Mouse (Mus musculus) embryonic facial prominence, embryonic 13.5 days (tissue): ENCODE results near the gene Mrgprf. TPM values are rescaled to one million over a fixed set of nuclear protein-coding genes. Genes with fewer than 3 reads are reported as not detected.

ENCODE experiments used
- ATAC-seq: fragments of 200-750 bp; cut with Nextera tagmentation; 2 replicates; pipeline ENCODE4 v1.8.0; 2017; ENCODE audit warnings: low read depth; ENCODE audit not compliant: insufficient number of reproducible peaks, insufficient read depth, low FRiP score, low TSS enrichment
- H3K27ac ChIP-seq: fragments of 300-500 bp; sonication (generic); 2 replicates; pipeline ENCODE4 v1.5.1; 2015; ENCODE audit warnings: moderate library complexity, mild to moderate bottlenecking, inconsistent platforms
- H3K27me3 ChIP-seq: fragments of 300-500 bp; sonication (generic); 2 replicates; pipeline ENCODE4 v1.6.1; 2015; ENCODE audit warnings: mild to moderate bottlenecking, inconsistent platforms
- H3K36me3 ChIP-seq: fragments of 300-500 bp; sonication (generic); 2 replicates; pipeline ENCODE4 v1.6.1; 2015; ENCODE audit warnings: mild to moderate bottlenecking, inconsistent platforms
- H3K4me1 ChIP-seq: fragments of 300-500 bp; sonication (generic); 2 replicates; pipeline ENCODE4 v1.6.1; 2015; ENCODE audit warnings: inconsistent platforms
- H3K4me2 ChIP-seq: fragments of 300-500 bp; sonication (generic); 2 replicates; pipeline ENCODE4 v1.6.1; 2015; ENCODE audit warnings: moderate library complexity, mild to moderate bottlenecking, inconsistent platforms
- H3K4me3 ChIP-seq: fragments of 300-500 bp; sonication (generic); 2 replicates; pipeline ENCODE4 v1.5.1; 2015; ENCODE audit warnings: mild to moderate bottlenecking, inconsistent platforms
- H3K9ac ChIP-seq: fragments of 300-500 bp; sonication (generic); 2 replicates; pipeline ENCODE4 v1.6.1; 2015; ENCODE audit warnings: mild to moderate bottlenecking, inconsistent platforms
- H3K9me3 ChIP-seq: fragments of 300-500 bp; sonication (generic); 2 replicates; pipeline ENCODE4 v1.6.1; 2016; ENCODE audit warnings: inconsistent platforms
- WGBS: fragments of 180-500 bp; shearing (Covaris S2); methylation state at CpG from one replicate; pipeline ENCODE4 v1.1.7; 2015; ENCODE audit warnings: mixed read lengths; 5-methylcytosine and 5-hydroxymethylcytosine counted together
- polyA plus RNA-seq: library from polyadenylated mRNA; unstranded; fragments of >200 nt; fragmentation: Nextera tagmentation; extraction: Ambion mirVana; gene quantifications from 2 replicates; pipeline ENCODE4 v1.2.1, GENCODE M21; 2015

Mrgprf gene
- polyA plus RNA-seq, 1 experiment from 2014 or later, result 1.5 TPM

DNA sequence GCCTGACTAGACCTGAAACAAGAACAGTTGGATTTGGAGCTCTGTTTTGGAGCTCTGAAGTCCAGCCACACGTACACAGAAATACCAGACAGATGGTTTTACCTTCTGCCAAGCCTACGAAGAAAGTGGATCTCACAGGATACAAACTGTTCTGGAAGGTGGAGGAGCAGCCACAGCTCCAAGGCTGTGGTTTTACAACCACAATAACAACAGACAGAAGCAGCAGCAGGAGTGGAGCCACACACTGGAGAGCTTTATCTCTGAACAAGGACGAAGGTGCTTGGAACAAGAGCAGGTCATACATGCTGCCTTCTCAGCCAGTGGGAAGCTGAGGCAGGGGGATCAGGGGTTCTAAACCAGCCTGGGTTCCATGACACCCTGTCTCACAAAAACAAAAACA, 18.9 kb downstream of the Mrgprf start:
- WGBS, result 69% methylated on average over 3 of the region's 3 CpGs
- no peaks in the 10 kb centered on the region for H3K36me3 ChIP-seq
- no peaks in the 10 kb centered on the region for H3K9me3 ChIP-seq
- H3K4me3 ChIP-seq, result no peak overlapping the region
- no peak for ATAC-seq
- H3K27ac ChIP-seq, result no peak overlapping the region
- H3K4me1 ChIP-seq, result no peaks in the 10 kb centered on the region
- H3K9ac ChIP-seq, result no peak overlapping the region
- no peaks in the 10 kb centered on the region for H3K27me3 ChIP-seq
- no peak overlapping the region for H3K4me2 ChIP-seq

DNA sequence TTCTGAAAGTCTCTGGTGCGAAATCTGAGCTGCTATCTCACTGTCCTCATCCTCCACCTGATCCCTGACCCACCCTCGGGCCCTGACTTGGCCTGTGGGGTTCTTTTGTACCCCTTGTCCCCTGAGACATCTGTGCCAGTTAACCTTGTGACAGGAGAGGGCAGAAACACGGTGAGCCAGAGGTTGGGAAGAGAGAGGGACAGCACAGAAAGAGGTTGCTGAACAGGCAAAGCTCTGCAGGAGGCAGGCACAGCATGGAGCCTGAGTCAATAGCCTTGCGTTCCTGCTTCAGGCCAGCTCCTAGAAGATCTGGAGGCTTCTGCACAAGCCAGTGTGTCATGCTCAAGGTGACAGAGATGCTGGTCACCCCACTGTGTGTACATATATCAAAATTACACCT, 23.0 kb downstream of the Mrgprf start:
- ATAC-seq, result no peak
- no peaks in the 10 kb centered on the region for H3K4me1 ChIP-seq
- WGBS, result 27% methylated on average over 4 of the region's 4 CpGs
- H3K36me3 ChIP-seq, result no peaks in the 10 kb centered on the region
- H3K27me3 ChIP-seq, result no peaks in the 10 kb centered on the region
- H3K27ac ChIP-seq, result no peak overlapping the region
- no peak overlapping the region for H3K9ac ChIP-seq
- H3K9me3 ChIP-seq, result no peaks in the 10 kb centered on the region
- no peak overlapping the region for H3K4me2 ChIP-seq
- no peak overlapping the region for H3K4me3 ChIP-seq

DNA sequence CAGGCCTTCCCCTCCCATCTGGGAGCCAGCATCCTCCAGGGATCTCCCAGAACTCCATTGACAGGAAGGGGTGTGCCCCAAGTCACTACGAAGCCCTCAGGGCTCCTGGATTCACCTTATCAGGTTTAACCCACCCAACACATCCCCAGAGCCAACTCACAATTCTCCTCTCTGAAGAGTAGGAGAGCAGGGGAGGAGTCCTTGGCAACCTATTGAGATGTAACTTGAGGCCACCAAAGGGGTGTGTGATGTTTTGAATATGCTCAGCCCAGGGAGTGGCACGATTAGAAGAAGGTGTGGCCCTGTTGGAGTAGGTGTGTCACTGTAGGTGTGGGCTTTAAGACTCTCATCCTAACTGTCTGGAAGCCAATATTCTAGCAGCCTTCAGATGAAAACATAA, 25.1 kb downstream of the Mrgprf start:
- Histone ChIP-seq H3K4me1 (peaks cover 15% of the 10 kb centered on the region), H3K4me3 (no peak overlapping the region), H3K4me2 (no peak overlapping the region), H3K9ac (no peak overlapping the region), H3K36me3 (no peaks in the 10 kb centered on the region), H3K27ac (no peak overlapping the region), H3K9me3 (no peaks in the 10 kb centered on the region), H3K27me3 (no peaks in the 10 kb centered on the region)
- WGBS, result 58% methylated on average over 2 of the region's 2 CpGs
- no peak for ATAC-seq

DNA sequence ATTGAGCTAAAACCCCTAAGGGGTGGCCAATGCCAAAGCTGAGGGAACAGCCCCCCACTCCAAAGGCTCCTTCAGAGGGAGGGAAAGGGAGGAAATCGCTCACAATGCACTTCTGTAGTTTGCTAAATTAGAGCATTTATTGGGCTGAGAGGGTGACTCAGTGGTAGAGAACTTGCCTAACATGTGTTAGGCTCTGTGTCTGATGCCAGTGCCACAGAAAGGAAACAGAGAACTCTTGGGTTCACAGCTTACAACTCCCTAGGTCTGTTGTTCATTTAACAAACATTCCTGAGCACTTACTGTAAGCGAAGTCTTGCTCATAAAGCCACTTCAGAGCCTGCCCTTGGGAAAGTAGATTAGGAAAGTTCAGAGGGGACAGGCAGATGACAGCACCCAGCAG, 29.4 kb downstream of the Mrgprf start:
- H3K9ac ChIP-seq, result no peak overlapping the region
- no peaks in the 10 kb centered on the region for H3K27me3 ChIP-seq
- no peaks in the 10 kb centered on the region for H3K36me3 ChIP-seq
- ATAC-seq, result no peak
- peaks cover 46% of the 10 kb centered on the region for H3K4me1 ChIP-seq
- no peak overlapping the region for H3K4me2 ChIP-seq
- peak overlapping the region; percentile 75 for H3K27ac ChIP-seq
- H3K4me3 ChIP-seq, result no peak overlapping the region
- no peaks in the 10 kb centered on the region for H3K9me3 ChIP-seq
- WGBS, result 17% methylated on average over 2 of the region's 2 CpGs

DNA sequence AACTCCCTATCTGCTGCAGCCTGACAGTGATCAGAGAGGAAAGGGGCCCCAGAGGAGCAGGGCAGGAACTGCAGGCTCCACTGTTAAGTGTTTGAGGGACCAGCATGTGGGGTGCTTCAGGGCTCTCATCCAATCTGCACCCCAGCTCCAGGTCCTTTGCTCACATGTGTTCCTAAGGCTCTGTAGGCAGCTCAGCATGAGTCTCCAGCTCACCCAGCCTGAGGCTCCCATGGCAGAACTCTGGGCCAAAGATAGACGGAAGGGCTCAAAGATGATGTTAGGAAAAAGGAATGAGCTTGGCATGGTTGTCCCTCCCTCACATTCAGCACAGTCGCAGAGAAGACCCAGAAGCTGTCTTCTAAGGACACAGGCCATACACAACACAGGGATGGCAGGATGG, 30.0 kb downstream of the Mrgprf start:
- Histone ChIP-seq H3K27ac (peak overlapping the region; percentile 75; the same call in 1 of the 2 replicates), H3K9ac (no peak overlapping the region), H3K4me3 (no peak overlapping the region), H3K27me3 (no peaks in the 10 kb centered on the region), H3K4me1 (peaks cover 48% of the 10 kb centered on the region), H3K9me3 (no peaks in the 10 kb centered on the region), H3K36me3 (no peaks in the 10 kb centered on the region), H3K4me2 (no peak overlapping the region)
- no peak for ATAC-seq
- 66% methylated on average over 2 of the region's 2 CpGs for WGBS

DNA sequence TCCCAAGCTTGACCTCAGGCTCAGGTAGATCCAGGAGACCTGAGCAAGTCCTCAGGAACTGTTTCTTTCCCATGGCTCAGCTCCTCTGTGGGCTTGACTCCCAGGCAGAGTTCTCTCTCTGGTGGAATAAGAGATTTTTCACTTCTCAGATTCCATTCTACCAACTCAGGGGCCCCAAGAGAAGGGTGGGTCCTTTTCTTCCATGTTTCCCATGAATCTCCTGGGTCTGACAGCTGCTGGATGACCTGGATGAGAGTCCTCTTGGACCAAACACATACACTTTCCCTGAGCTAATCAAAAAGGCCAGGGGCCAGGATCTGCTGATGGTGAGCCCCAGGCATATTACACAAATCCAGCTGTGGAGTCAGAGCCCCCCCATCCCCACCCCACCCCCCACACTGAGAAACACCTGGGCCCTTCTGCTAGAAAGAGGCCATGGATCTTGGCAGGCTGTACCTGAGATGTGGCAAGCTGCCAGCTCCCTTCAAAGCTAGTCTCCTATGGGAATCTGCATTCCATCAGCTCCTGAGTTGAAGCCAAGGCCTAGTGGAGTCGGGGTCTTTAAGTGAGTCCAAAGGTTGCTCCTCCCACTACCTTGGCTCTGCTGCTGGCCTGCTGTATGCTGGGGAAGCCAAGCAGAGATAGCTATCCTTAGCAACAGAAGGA, 31.9 kb downstream of the Mrgprf start:
- Histone ChIP-seq H3K4me1 (peaks cover 48% of the 10 kb centered on the region), H3K9me3 (no peaks in the 10 kb centered on the region), H3K27ac (peak overlapping the region; percentile 60), H3K4me3 (no peak overlapping the region), H3K4me2 (no peak overlapping the region), H3K36me3 (no peaks in the 10 kb centered on the region), H3K9ac (no peak overlapping the region), H3K27me3 (no peaks in the 10 kb centered on the region)
- WGBS, result 33% methylated on average over 1 of the region's 1 CpGs
- ATAC-seq, result 0 out of 2 replicates have a peak, but pooled peaks have one; percentile 32

DNA sequence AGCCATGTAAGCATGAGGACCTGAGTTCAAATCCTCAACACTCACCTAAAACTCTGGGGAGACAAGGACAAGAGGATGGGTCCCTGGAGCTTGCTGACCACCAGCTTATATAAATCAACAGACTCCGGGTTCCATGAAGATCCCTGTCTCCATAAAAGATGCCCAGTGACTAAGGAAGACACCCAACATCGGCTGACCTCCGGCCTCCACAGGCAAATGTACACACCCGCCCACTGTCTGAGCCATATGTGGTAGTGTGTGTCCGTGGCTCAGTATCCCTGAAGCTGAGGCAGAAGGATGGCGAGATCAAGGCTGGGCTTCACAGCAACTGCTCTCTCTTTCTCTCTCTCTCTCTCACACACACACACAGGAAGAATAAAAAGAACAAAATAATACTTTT, 33.3 kb downstream of the Mrgprf start:
- no peaks in the 10 kb centered on the region for H3K36me3 ChIP-seq
- H3K9ac ChIP-seq, result no peak overlapping the region
- H3K9me3 ChIP-seq, result no peaks in the 10 kb centered on the region
- no peak for ATAC-seq
- H3K4me2 ChIP-seq, result no peak overlapping the region
- H3K27ac ChIP-seq, result peak overlapping the region; percentile 68; the same call in 1 of the 2 replicates
- no peaks in the 10 kb centered on the region for H3K27me3 ChIP-seq
- no peak overlapping the region for H3K4me3 ChIP-seq
- peaks cover 48% of the 10 kb centered on the region for H3K4me1 ChIP-seq
- WGBS, result 82% methylated on average over 6 of the region's 6 CpGs

DNA sequence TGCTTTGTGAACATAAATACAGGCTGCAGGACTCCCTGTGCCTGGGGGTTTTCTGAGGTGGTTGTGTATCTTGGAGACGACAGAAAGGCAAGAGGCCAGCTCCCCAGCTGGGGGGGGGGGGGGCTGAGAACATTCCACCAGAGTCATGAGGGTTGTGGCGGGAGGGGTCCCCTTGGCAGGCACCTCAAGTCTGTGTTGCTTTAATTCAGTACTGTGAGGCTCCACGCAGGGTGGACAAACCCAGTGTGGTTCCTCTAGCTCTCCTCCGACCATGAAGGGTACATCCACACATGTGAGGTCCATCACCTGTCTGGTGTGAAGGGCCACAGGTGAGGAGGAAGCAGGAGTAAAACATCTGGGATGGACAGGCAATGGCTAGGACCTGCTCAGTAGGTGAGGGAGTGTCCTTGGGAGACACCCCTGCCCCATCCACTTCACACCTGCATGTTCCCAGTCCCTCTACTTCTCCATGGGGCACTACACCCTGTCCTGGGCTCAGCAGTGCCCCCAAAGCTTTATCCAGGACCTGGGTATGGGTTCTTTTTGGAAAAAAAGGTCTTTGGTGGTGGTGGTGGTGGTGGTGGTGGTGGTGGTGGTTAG, 33.9 kb downstream of the Mrgprf start:
- Histone ChIP-seq H3K27me3 (no peaks in the 10 kb centered on the region), H3K36me3 (no peaks in the 10 kb centered on the region), H3K9ac (no peak overlapping the region), H3K9me3 (no peaks in the 10 kb centered on the region), H3K4me3 (no peak overlapping the region), H3K4me2 (no peak overlapping the region), H3K4me1 (peaks cover 44% of the 10 kb centered on the region), H3K27ac (no peak overlapping the region)
- WGBS, result 46% methylated on average over 4 of the region's 4 CpGs
- no peak for ATAC-seq

DNA sequence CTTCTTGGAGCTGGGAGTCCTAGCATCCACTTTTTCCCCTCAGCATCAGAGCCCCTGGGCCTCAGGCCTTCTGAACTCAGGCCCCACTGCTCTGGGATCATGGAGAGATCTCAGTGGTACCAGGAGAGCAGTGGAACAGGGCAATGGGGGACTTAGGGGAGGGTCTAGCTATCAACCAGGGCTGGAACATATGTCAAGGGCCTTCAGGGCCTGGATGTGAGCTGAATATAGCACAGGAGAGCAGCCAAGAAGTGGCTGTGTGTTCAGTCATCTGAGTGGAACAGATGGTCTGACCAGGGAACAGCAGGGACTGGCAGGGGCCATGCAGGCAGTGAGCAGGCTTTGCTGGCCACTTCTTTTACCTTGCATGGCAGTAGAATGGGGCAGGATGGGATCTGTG, 34.6 kb downstream of the Mrgprf start:
- Histone ChIP-seq H3K9me3 (no peaks in the 10 kb centered on the region), H3K27me3 (no peaks in the 10 kb centered on the region), H3K36me3 (no peaks in the 10 kb centered on the region), H3K4me3 (no peak overlapping the region), H3K4me1 (peaks cover 38% of the 10 kb centered on the region), H3K4me2 (no peak overlapping the region), H3K27ac (no peak overlapping the region), H3K9ac (no peak overlapping the region)
- no peak for ATAC-seq

DNA sequence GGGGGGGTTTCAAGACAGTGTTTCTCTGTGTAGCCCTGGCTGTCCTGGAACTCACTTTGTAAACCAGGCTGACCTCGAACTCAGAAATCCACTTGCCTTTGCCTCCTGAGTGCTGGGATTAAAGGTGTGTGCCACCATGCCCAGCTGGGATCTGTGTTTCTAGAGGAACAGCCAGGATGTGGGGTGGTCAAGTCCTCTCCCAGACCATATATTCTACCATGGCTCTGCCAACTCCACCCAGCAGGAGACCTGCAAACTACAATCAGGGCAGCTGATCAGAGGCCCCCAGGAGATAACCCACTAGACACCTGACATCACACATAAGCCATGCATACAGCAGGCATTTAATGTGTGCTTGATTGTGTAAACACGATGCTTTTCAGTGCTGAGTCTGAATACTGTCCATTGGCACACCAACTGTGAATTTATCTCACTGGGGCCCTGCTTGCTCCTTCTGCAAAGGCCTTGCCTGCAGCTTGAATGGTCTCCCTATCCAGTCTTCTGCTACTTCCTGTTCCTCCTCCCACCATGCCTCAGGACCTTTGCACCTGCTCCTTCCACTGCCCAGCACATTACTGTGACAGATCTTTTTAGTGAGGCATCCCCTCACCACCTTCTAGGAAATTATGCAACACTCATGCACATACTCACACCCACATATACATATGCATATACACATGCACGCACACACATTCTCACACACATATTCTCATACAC, 35.1 kb downstream of the Mrgprf start:
- ATAC-seq, result no peak
- peaks cover 33% of the 10 kb centered on the region for H3K4me1 ChIP-seq
- WGBS, result 84% methylated on average over 3 of the region's 3 CpGs
- no peak overlapping the region for H3K4me2 ChIP-seq
- H3K36me3 ChIP-seq, result no peaks in the 10 kb centered on the region
- no peaks in the 10 kb centered on the region for H3K27me3 ChIP-seq
- no peak overlapping the region for H3K9ac ChIP-seq
- no peak overlapping the region for H3K27ac ChIP-seq
- no peaks in the 10 kb centered on the region for H3K9me3 ChIP-seq
- H3K4me3 ChIP-seq, result no peak overlapping the region

DNA sequence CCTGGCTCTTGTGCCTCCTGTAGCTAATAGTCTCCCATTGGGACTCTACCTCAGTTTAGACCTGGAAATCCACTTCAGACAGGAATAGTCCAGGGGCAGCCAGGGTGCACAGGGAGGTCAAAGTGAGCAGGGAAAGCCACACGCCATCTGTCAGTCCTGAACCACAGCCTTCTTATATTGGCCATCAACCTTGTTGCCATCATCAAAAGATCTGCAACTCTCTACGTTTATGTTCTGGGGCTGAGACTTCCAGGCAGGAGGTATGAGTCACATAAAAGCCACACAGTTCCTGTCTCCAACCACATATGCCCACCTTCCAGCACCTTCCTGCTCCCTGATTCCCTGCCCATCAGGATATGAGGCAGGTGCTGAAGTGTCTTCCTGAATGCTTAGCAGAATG, 37.3 kb downstream of the Mrgprf start:
- no peak overlapping the region for H3K4me2 ChIP-seq
- H3K9me3 ChIP-seq, result no peaks in the 10 kb centered on the region
- no peaks in the 10 kb centered on the region for H3K36me3 ChIP-seq
- no peak overlapping the region for H3K4me3 ChIP-seq
- no peak overlapping the region for H3K9ac ChIP-seq
- H3K4me1 ChIP-seq, result peaks cover 19% of the 10 kb centered on the region
- H3K27me3 ChIP-seq, result no peaks in the 10 kb centered on the region
- ATAC-seq, result no peak
- H3K27ac ChIP-seq, result no peak overlapping the region
- 75% methylated on average over 2 of the region's 2 CpGs for WGBS
